In the genomic region with DNA sequence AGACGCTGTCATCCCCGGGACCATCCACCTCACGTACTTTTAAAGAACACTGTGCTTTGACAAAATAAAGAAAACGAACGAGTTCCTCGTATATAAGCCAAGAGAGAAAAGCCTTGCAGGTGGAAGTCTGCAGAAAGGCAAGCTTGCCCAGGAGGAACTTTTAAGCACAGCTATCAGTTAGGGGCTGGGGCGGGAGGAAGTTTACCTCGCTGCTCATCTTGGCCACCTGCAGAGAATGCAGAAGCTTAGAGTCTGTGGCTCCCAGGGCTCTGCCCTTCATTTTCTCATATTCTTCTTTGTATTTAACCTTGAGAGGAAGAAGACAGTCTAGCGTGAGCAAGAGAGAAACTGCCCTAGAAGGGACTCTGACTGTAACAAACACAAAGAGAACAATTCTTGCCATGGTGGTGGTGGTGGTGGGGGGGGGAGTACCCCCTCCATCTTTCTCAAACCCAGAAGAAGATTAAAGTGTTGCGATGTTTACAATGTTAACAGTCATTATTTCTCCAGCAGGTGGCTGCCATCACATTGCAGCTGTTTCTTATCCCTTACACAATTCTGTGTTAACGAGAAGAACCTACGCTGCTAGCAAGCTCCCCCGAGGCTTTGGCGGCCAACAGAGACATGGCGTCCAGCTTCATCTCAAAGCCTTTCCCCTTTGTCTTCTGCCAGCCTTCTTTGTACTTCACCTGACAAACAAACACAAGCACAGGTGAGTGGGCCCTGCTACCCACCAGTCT, we compare ENCODE assay signal across 15 mouse cellular contexts. TPM values are rescaled to one million over a fixed set of nuclear protein-coding genes. Genes with fewer than 3 reads are reported as not detected.
A peak's percentile ranks its signal among the peaks of the same experiment; 100 is the strongest.
DNase-seq lines count a peak whose midpoint lies in the region; ATAC-seq and TF ChIP-seq lines count a peak whose summit lies in the region.
"Had no signal": no experiment of that assay in that cellular context is flagged by ENCODE, and none has a peak within 500 bp of the region (broad histone marks: within the 10 kb centered on the region; RNA-seq: fewer than 3 reads in every experiment).

No protein-coding gene starts in this region.

- no peaks in the 10 kb centered on the region for H3K4me1 ChIP-seq in MEL (ENCODE audit: control insufficient read depth in 1 of 2, insufficient read depth in 2 of 2, low read length in 2 of 2)
- H3K4me1 ChIP-seq in lung, postnatal 0 days (ENCODE audit: insufficient read depth, low read depth, low read length) = no peaks in the 10 kb centered on the region
- H3K4me1 ChIP-seq: heart, embryonic 10.5 days had no signal

- no peaks in the 10 kb centered on the region for H3K9me3 ChIP-seq in MEL (replicated peaks; ENCODE audit: insufficient read depth, low read length)
- H3K9me3 ChIP-seq in lung, postnatal 0 days (ENCODE audit: low read length) = no peaks in the 10 kb centered on the region
- H3K9me3 ChIP-seq: heart, embryonic 10.5 days; megakaryocyte, embryonic 14.5 days had no signal

- DNase-seq in kidney, postnatal 10 days = peak; percentile 57
- no peak for DNase-seq in kidney, adult 18-20 months
- peak; percentile 40 for DNase-seq in MEL (ENCODE audit: low read depth, low spot score)
- DNase-seq in lung, postnatal 0 days (ENCODE audit: low spot score) = peak; percentile 71
- peak; percentile 62 for DNase-seq in thymus, postnatal 0 days (ENCODE audit: low spot score)
- DNase-seq in gastrocnemius, postnatal 10 days = no peak
- no peak for DNase-seq in retina, postnatal 1 day
- DNase-seq: cerebellum, postnatal 10 days had no signal

- no peak overlapping the region for H3K27ac ChIP-seq in MEL (ENCODE audit: control insufficient read depth, low read depth, low read length)
- H3K27ac ChIP-seq in lung, postnatal 0 days (ENCODE audit: low read length) = peak overlapping the region; percentile 48; the same call in 1 of the 2 replicates
- H3K27ac ChIP-seq: heart, embryonic 10.5 days had no signal

- peak; percentile 53 for ATAC-seq in lung, postnatal 0 days
- ATAC-seq: Patski had no signal

- peaks cover 0 to 6% of the 10 kb centered on the region in 2 experiments; a peak in 1 of 4 replicates for H3K27me3 ChIP-seq in MEL (ENCODE audit: control insufficient read depth in 1 of 2, insufficient read depth in 2 of 2, low read length in 2 of 2)
- H3K27me3 ChIP-seq in lung, postnatal 0 days (replicated peaks; ENCODE audit: insufficient read depth, low read length) = no peaks in the 10 kb centered on the region
- H3K27me3 ChIP-seq: CH12.LX, Patski had no signal

- TF ChIP-seq POLR2A in MEL (IDR thresholded peaks at IDR 0.05; ENCODE audit: control insufficient read depth in 1 of 2, insufficient read depth in 1 of 2, low read depth in 1 of 2, low read length in 2 of 2, poor library complexity in 1 of 2) = no peak

- no peak overlapping the region for H3K4me3 ChIP-seq in MEL (ENCODE audit: control insufficient read depth in 1 of 2, insufficient read depth in 1 of 2, low read depth in 2 of 2, low read length in 2 of 2)
- no peak overlapping the region for H3K4me3 ChIP-seq in lung, postnatal 0 days (ENCODE audit: low read depth, low read length)
- H3K4me3 ChIP-seq: heart, embryonic 10.5 days; megakaryocyte, embryonic 14.5 days had no signal

- no peaks in the 10 kb centered on the region for H3K36me3 ChIP-seq in MEL (ENCODE audit: control insufficient read depth in 1 of 2, insufficient read depth in 2 of 2, low read length in 2 of 2)
- no peaks in the 10 kb centered on the region for H3K36me3 ChIP-seq in lung, postnatal 0 days (ENCODE audit: insufficient read depth, low read length)

- H3K4me2 ChIP-seq in lung, postnatal 0 days (replicated peaks; ENCODE audit: low read depth, low read length) = no peak overlapping the region
- H3K4me2 ChIP-seq: liver, embryonic 11.5 days had no signal

- TF ChIP-seq CTCF in MEL (IDR thresholded peaks at IDR 0.05 in 2 of 3, conservative IDR thresholded peaks at IDR 0.05 in 1 of 3; ENCODE audit: control insufficient read depth in 1 of 3, insufficient read depth in 1 of 3, low read depth in 2 of 3, low read length in 3 of 3, poor library complexity in 1 of 3, severe bottlenecking in 1 of 3) = no peak
- no peak for TF ChIP-seq CTCF in lung, postnatal 0 days (IDR thresholded peaks at IDR 0.05)

- WGBS in lung, postnatal 0 days = 39% methylated on average over 15 of the region's 15 CpGs

- no peak for TF ChIP-seq RAD21 in MEL (IDR thresholded peaks at IDR 0.05; ENCODE audit: low read depth, low read length)

- H3K79me2 ChIP-seq in MEL (ENCODE audit: control insufficient read depth, insufficient read depth, low read length, poor library complexity) = no peaks in the 10 kb centered on the region

- no peak for TF ChIP-seq EP300 in MEL (IDR thresholded peaks at IDR 0.05; ENCODE audit: low read depth in 1 of 2, low read length in 2 of 2)
- TF ChIP-seq EP300 in lung, postnatal 0 days (IDR thresholded peaks at IDR 0.05) = peak; percentile 73

- no peak overlapping the region for H3K9ac ChIP-seq in MEL (ENCODE audit: control insufficient read depth, low read depth, low read length, poor library complexity, severe bottlenecking)
- H3K9ac ChIP-seq in lung, postnatal 0 days (replicated peaks; ENCODE audit: low read depth) = no peak overlapping the region

TF ChIP-seq in MEL, 35 proteins besides CTCF, POLR2A, EP300 and RAD21:
- TF ChIP-seq BHLHE40 (IDR thresholded peaks at IDR 0.05; ENCODE audit: borderline replicate concordance, low read depth, low read length) = no peak
- TF ChIP-seq TBP (IDR thresholded peaks at IDR 0.05; ENCODE audit: low read depth, low read length) = peak; percentile 65; the same call in 1 of the 2 replicates

RNA-seq across cellular contexts. Expression of a gene that starts 25.9 kb away (rescaled TPM):
- 0.07 and 0.08 TPM in 2 replicates for total RNA-seq in MEL (2012; rRNA removed)
- under 1 TPM in 1 of 2 experiments, not detected in 1; 0.11 TPM for polyA plus RNA-seq in MEL (2012; ENCODE audit: insufficient read depth in 1 of 2, insufficient read length in 2 of 2, low read depth in 1 of 2, low replicate concordance in 2 of 2, missing spikeins in 1 of 2)
- polyA plus RNA-seq in lung, postnatal 0 days (2015; fragmentation: Nextera tagmentation; extraction: Ambion mirVana) = 0.53 and 0.62 TPM in 2 replicates
- 0.15 and 0.22 TPM in 2 replicates for polyA plus RNA-seq in thymus, postnatal 0 days (2015; fragmentation: Nextera tagmentation; extraction: Ambion mirVana)
- total RNA-seq in gastrocnemius, postnatal 10 days (2021) = 100 to 1,000 TPM; 478 to 505 TPM
- total RNA-seq: neutrophil, adult 5-6 weeks had no signal
- polyA plus RNA-seq: embryonic facial prominence, embryonic 11.5 days had no signal

RNA-seq across cellular contexts. Expression of a gene that starts 33.0 kb away (rescaled TPM):
- total RNA-seq in MEL (2012; rRNA removed) = 53.9 and 70.4 TPM in 2 replicates
- 10 to 100 TPM in 1 of 2 experiments, not detected in 1; 69.4 TPM for polyA plus RNA-seq in MEL (2012; ENCODE audit: insufficient read depth in 1 of 2, insufficient read length in 2 of 2, low read depth in 1 of 2, low replicate concordance in 2 of 2, missing spikeins in 1 of 2)
- 21.8 and 25.8 TPM in 2 replicates for polyA plus RNA-seq in lung, postnatal 0 days (2015; fragmentation: Nextera tagmentation; extraction: Ambion mirVana)
- 35.1 and 36.5 TPM in 2 replicates for polyA plus RNA-seq in thymus, postnatal 0 days (2015; fragmentation: Nextera tagmentation; extraction: Ambion mirVana)
- total RNA-seq in gastrocnemius, postnatal 10 days (2021) = 10 to 100 TPM in 1 of 2 experiments, 1 to 10 TPM in 1; 9.9 to 12.9 TPM

Comparison
In these comparisons a context has a peak if more than half of its experiments do, and no peak if none do; other contexts are left out.
1. DNase-seq: peak in kidney, postnatal 10 days (single experiment), MEL (single experiment), lung, postnatal 0 days (single experiment) and thymus, postnatal 0 days (single experiment); none in kidney, adult 18-20 months (single experiment), gastrocnemius, postnatal 10 days (single experiment) and retina, postnatal 1 day (single experiment).